Mouse (Mus musculus) gastrocnemius, postnatal 14 days (tissue): ENCODE results near the gene Tagap1. TPM values are rescaled to one million over a fixed set of nuclear protein-coding genes. Genes with fewer than 3 reads are reported as not detected.
"Not testable (repeated sequence)": the region's sequence is repeated elsewhere in the genome, so short reads cannot be mapped to it uniquely, and the experiment has no call there.

ENCODE experiments used
- DNase-seq: peaks from one replicate; pipeline ENCODE4 v3.0.0; 2021; ENCODE audit warnings: mixed read lengths
- intact Hi-C: fragments of 180-260 bp; cut with DNase I; formaldehyde crosslinking; loops from one replicate; pipeline ENCODE4 v1.15.1; 2025; ENCODE audit warnings: low total_unique reads
- long read RNA-seq, 2 experiments: library from polyadenylated mRNA; stranded (forward); transcript quantifications; one replicate each; pipeline ENCODE4 v2.0.0; 2021
- total RNA-seq, 2 experiments: library from RNA; stranded (reverse); gene quantifications; 2 replicates each; pipeline ENCODE4 v1.2.3; 2021

Tagap1 gene
- total RNA-seq: 1 to 10 TPM; 7.8 to 8.0 TPM
- long read RNA-seq, experiment 1, partial matches to known transcripts: 9 of 16 reads
- long read RNA-seq, experiment 1, other reads (novel, unspliced or antisense): 7 of 16 reads
- long read RNA-seq, experiment 2, partial matches to known transcripts: 15 of 17 reads
- long read RNA-seq, experiment 2, other reads (novel, unspliced or antisense): 2 of 17 reads

- intact Hi-C loops: not testable (repeated sequence)
- DNase-seq: peak; percentile 15
These were observed at the start of gene Tagap1 for GRCm38 (mm10) chr17:6960776-6961175. Gene Tagap1, minus strand, starts transcription at chr17:6961156.

- intact Hi-C loops, DNase-seq: not testable (repeated sequence)
These were observed 48.9 kb upstream of the Tagap1 start for GRCm38 (mm10) chr17:7009901-7010300.

- DNase-seq, intact Hi-C loops: not testable (repeated sequence)
These were observed 48.5 kb upstream of the Tagap1 start for GRCm38 (mm10) chr17:7009440-7009839.

- intact Hi-C loops, DNase-seq: not testable (repeated sequence)
These were observed 47.9 kb upstream of the Tagap1 start for GRCm38 (mm10) chr17:7008885-7009284.

GRCm38 (mm10) chr17:7005646-7006045, 44.7 kb upstream of the Tagap1 start:
- intact Hi-C loops, DNase-seq: not testable (repeated sequence)

GRCm38 (mm10) chr17:7003392-7003791, 42.4 kb upstream of the Tagap1 start:
- intact Hi-C loops, DNase-seq: not testable (repeated sequence)

GRCm38 (mm10) chr17:7001790-7002585, 41.0 kb upstream of the Tagap1 start:
- DNase-seq, intact Hi-C loops: not testable (repeated sequence)

GRCm38 (mm10) chr17:6997778-6998490, 37.0 kb upstream of the Tagap1 start:
- intact Hi-C loops, DNase-seq: not testable (repeated sequence)

- intact Hi-C loops, DNase-seq: not testable (repeated sequence)
These were observed 35.9 kb upstream of the Tagap1 start for GRCm38 (mm10) chr17:6996826-6997225.

- DNase-seq, intact Hi-C loops: not testable (repeated sequence)
These were observed 34.5 kb upstream of the Tagap1 start for GRCm38 (mm10) chr17:6995504-6995903.

- intact Hi-C loops, DNase-seq: not testable (repeated sequence)
These were observed 25.2 kb upstream of the Tagap1 start for GRCm38 (mm10) chr17:6986118-6986517.

GRCm38 (mm10) chr17:6980144-6980543, 19.2 kb upstream of the Tagap1 start:
- intact Hi-C loops: not testable (repeated sequence)

GRCm38 (mm10) chr17:6979380-6979779, 18.4 kb upstream of the Tagap1 start:
- intact Hi-C loops, DNase-seq: not testable (repeated sequence)

More at GRCm38 (mm10) chr17:6980144-6980543, 19.2 kb upstream of the Tagap1 start:
- not testable (repeated sequence) for DNase-seq

GRCm38 (mm10) chr17:6978287-6979248, 17.6 kb upstream of the Tagap1 start, which contains the start of gene Gm49721:
Gene Gm49721, plus strand, starts transcription at chr17:6978904.
- intact Hi-C loops: not testable (repeated sequence)

GRCm38 (mm10) chr17:6974985-6975384, 14.0 kb upstream of the Tagap1 start:
- DNase-seq, intact Hi-C loops: not testable (repeated sequence)

More at GRCm38 (mm10) chr17:6978287-6979248, 17.6 kb upstream of the Tagap1 start, which contains the start of gene Gm49721:
- DNase-seq: peak; percentile 56

GRCm38 (mm10) chr17:6972836-6973396, 12.0 kb upstream of the Tagap1 start:
- intact Hi-C loops, DNase-seq: not testable (repeated sequence)

GRCm38 (mm10) chr17:6971238-6971637, 10.3 kb upstream of the Tagap1 start:
- intact Hi-C loops: not testable (repeated sequence)

GRCm38 (mm10) chr17:6970334-6970733, 9.4 kb upstream of the Tagap1 start, which contains the start of gene Rnaset2b:
Gene Rnaset2b, plus strand, starts transcription at chr17:6970634.
- DNase-seq, intact Hi-C loops: not testable (repeated sequence)

More at GRCm38 (mm10) chr17:6971238-6971637, 10.3 kb upstream of the Tagap1 start:
- not testable (repeated sequence) for DNase-seq
